Mouse (Mus musculus) layer of hippocampus, adult 18-20 months (tissue): ENCODE measurements around the gene Dlg3. TPM values are rescaled to one million over a fixed set of nuclear protein-coding genes. Genes with fewer than 3 reads are reported as not detected.

ENCODE experiments used
- DNase-seq, 2 experiments: peaks; one replicate each; pipeline ENCODE4 v3.0.0; 2022; ENCODE audit warnings: low spot score in 2 of 2
- total RNA-seq, 2 experiments: library from RNA; stranded (reverse); gene quantifications; 2 replicates each; pipeline ENCODE4 v1.2.3; 2021

Gene Dlg3
- total RNA-seq, 2 experiments from 2014 or later, result 149 to 153 TPM

DNA sequence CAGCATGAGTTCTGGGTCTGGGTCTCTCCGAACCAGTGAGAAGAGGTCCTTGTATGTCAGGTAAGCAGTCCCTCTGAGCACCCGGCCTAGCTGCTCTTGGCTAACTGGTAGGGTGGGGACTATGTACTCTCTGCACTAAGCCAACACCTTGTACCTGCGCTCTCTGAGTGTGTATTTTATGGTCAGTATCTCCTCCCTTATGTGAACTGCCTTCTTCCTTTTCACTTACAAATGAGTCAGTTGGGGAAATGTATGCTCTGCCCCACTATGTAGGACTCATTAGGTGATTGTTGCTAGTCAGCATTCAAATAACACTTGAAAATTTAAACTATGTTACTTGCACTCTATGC, 29.2 kb downstream of the Dlg3 start:
- DNase-seq, result no peak

DNA sequence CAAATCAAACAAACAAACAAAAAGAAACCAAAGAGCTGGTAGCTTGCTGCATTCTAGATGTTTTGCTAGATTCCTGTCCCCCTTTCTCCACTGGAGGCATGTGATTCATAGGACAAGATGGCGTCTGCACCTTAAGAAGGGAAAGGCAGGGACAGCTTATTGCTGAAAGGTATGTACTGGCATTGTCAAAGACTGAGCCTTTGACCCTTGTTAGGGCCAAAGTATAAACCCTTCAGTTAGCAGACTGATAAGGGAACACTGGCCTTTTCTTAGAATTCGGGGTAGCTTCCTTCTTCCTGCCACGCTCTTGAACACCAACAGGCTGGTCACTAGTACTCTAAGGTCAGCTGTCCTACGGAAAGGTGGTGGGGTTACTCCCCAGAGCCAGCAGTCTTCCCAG, 29.8 kb downstream of the Dlg3 start:
- no peak for DNase-seq

DNA sequence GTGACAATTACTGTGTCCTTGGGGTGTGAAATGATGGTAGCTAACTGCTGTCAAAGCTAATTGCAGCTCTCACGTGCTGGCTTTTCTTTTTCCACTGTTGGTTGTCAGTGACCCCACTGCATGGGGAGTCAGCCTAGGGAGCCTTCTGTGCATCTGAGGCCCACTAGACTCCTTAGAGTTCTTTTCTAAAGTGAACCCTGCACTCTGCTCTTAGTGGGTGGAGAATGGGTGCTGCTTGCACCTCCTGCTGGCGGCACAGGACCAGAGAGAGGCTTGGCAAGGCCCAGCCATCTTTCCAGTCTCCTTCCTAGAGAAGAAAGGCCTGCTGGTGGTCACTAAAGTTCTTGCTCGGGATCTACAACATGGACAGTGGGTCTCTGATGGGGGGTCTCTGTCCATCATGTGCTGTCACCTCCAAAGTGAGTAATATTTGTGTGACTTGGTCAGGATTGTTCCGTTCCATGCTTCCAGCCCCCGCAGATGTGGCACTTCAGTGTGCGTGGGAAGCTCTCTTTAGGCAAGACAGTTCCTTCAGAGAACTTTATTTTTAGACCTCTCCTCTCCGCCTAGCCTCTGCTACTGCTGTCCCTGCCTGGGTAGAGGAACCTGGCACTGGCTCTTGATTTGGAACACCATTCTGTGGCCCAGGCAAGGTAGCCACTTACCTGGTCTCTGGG, 30.5 kb downstream of the Dlg3 start:
- DNase-seq, result peak in 1 of 2 experiments; percentile 26

DNA sequence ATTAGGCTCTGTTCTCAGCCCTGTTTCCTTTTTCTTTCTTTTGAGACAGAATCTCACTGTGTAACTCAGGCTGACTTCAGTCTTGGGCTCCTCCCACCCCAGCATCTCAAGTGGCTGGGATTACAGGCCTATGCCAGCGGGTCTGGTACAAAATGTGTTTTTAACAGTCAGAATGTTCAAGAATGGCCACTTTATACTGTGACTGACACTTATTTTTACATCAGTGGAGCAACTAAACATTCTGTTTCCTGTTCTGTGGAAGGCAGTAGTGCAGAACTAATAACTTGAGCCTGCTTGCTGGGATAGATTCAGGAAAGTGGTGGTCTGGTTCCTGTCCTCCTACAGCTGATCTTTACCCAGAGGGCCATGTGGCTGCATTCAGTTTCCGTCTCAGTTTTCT, 33.1 kb downstream of the Dlg3 start:
- DNase-seq, result no peak

DNA sequence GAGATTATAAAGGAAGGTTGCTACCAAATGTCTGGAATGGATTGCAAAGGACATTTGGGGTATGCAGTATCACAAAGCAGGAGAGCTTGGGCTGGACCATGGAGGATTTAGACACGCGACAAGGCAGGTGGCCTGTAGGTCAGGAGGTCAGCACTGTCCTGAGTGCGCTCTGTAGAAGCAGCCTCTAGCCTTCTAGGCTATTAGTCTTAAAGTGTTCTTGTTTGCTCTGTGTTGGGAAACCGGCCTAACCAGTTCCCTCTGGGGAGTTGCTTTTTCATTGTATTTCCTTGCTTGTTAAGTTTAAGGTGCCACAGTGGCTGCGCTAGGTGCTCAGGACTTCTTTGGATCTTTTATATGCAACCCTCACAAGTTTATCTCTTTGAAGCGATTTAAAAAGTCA, 34.5 kb downstream of the Dlg3 start:
- DNase-seq, result no peak

DNA sequence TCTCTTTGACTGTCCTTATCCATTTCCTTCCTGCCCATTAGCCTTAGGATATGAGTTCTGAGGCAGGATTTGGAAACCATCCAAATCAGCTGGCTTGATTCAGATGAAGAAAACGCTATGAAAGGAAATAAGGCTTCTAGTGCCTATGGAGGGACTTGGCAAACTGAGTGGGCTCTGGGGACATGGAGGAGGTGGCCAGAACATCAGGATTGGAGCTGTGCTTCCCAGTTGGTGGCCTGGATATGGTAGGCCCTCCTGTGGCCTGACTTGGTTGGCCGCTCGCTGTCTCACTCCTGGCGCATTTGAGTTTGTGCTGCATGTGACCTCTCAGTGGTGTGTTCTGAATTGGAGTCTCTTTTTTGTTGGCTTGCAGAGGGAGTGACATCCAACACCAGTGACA, 43.6 kb downstream of the Dlg3 start:
- no peak for DNase-seq

DNA sequence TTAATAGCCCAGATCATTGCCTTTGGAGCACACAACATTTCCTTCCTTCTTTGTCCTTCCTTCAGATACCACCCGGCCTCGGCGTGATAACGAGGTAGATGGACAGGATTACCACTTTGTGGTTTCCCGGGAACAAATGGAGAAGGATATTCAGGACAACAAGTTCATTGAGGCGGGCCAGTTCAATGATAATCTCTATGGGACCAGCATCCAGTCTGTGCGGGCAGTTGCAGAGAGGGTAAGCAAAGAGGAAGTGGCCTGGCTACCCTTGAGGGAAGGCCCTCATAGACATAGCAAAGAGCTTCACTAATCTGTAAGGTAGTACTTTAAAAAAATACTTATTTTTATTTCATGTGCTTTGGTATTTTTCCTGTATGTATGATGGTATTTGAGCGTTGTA, 46.6 kb downstream of the Dlg3 start:
- DNase-seq, result no peak

DNA sequence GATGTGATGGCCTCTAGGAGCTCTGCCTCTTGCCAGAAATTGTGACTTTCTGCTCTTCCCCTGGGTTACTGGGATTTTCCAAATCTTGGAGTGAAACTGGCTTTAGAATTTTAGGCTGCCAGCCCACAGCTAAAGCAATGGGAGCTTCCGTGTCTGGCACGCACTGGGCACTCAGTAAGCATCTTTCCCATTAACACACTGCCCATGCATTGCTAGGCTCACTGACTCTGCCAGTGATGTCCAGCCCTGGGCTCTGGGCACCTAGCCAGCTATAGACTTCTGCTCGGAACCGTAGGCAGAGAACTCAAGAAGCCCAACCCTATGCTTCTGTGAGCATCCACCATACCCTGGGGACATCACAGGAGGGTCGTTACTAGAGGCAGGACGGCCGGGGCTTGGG, 48.2 kb downstream of the Dlg3 start:
- no peak for DNase-seq

DNA sequence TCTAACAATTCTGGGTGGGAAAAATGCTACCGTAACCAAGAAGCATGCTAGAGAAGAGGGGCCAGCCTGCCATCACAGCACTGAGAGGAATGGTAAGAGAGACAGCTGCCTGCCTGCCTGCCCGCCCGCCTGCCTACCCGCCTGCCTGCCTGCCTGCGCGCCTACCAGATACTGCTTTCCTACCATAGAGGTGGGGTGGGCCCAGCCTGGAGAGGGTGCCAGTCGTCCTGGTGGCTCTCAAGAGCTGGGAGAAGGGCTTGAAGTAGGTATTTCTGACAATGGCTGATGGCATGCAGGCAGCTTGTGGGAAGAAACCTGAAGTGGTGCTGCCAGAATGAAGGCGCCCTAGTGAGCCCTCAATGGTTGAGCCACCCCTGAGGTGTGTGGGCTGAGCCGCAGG, 51.2 kb downstream of the Dlg3 start:
- no peak for DNase-seq

DNA sequence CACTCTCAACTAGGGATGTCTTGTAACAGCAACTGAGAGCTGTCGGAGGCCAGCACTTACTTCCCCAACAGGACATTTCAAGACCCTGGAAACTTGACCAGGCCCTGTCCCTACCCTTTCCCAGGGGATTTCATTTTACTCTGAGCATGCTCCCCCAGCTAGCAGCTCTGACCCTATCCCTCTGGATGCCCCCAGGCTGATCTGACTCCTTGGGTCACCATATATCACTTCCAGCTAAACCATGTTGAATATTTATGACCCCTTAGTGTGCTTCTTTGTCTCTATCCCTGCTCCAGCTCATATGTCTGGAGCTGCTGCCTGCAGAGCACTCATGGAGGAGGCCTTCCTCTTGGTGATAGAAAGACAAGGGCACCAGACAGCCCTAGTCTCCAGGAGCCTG, 53.6 kb downstream of the Dlg3 start:
- DNase-seq, result no peak

DNA sequence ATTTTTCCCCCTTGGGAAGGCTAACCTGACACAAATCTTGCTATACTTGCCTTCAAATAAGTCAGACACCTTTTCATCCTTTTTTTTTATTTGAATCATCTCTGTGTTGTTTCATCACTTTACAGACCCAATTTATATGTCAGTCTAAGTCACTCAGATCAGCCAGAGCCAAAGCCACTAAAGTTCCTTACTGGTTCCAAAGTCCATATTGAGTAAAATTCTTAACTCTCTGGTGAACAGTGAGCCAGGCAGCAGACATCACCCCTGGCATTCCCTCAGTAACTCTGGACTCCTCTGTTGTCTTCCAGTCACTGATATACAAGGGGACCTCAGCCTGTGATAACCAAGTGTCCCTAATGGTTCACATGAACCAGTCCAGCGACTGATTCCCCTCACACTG, 58.0 kb downstream of the Dlg3 start:
- DNase-seq, result no peak

DNA sequence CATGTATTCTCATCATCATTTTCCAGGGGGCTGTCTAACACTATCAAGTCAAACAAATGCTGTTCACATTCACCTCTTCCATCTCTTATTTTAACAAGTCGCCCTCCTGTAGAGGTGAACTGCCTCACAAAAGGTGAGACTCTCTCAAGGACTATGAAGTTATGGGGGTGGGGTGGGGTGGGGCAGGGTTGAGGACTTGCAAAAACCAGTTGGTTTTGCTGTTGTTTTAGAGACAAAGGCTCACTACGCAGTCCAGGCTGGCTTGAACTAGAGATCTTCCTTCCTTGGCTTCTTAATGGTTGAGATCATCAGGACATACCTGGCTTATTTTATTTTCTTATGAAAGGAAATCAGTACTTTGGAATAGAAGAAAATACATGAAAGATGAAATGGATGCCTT, 65.3 kb downstream of the Dlg3 start:
- DNase-seq, result no peak

DNA sequence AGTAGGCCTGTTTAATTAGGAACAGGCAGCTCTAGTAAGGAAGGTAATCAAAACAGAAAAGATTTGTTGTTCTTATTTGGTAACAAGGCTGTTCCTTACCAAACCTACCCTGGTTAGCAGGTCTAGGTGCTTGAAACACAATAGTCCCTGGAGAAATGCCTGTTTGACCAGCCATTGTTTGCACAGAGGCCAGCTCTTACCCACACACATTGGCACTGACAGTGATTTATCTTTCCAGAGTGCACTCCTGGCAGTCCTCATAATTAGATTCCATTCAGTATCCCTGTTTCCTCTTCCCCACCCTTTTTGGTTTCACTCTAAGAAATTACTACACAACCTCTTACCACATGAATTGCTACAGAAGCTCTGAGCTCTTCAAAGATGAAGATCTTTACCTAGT, 71.7 kb downstream of the Dlg3 start:
- DNase-seq, result no peak

Other genes starting within 250 kb of the Dlg3 start
- under 1 TPM; 0.43 to 0.45 TPM for gene Dgat2l6, start 242.9 kb upstream of the Dlg3 start, total RNA-seq
- not detected for gene Awat1, start 195.5 kb upstream of the Dlg3 start, total RNA-seq
- under 1 TPM in 1 of 2 experiments, not detected in 1; 0.07 TPM for gene P2ry4, start 172.9 kb upstream of the Dlg3 start, total RNA-seq
- gene Arr3, start 162.2 kb upstream of the Dlg3 start, total RNA-seq, result under 1 TPM; 0.84 to 0.92 TPM
- under 1 TPM; 0.43 to 0.50 TPM for gene Kif4, start 142.0 kb upstream of the Dlg3 start, total RNA-seq
- 10 to 100 TPM; 41.6 to 43.5 TPM for gene Pdzd11, start 141.2 kb upstream of the Dlg3 start, total RNA-seq
- gene Gdpd2, start 37.8 kb upstream of the Dlg3 start, total RNA-seq, result 10 to 100 TPM in 1 of 2 experiments, 1 to 10 TPM in 1; 8.2 to 14.9 TPM